8 mouse cellular contexts compared by ENCODE assay signal in genomic region chr14:33445962-33446361, GRCm38 (mm10). TPM values are rescaled to one million over a fixed set of nuclear protein-coding genes. Genes with fewer than 3 reads are reported as not detected.
DNase-seq lines count a peak whose midpoint lies in the region; ATAC-seq and TF ChIP-seq lines count a peak whose summit lies in the region.

No protein-coding gene starts in this region.

- H3K4me1 ChIP-seq in heart, embryonic 16.5 days (ENCODE audit: control insufficient read depth, insufficient read depth, low read length), result peaks cover 14% of the 10 kb centered on the region
- H3K4me1 ChIP-seq in bone marrow macrophage, adult 2 months (ENCODE audit: control insufficient read depth, insufficient read depth, low read length), result peaks cover 6% of the 10 kb centered on the region
- H3K4me1 ChIP-seq in hindbrain, embryonic 13.5 days (replicated peaks), result peaks cover 20% of the 10 kb centered on the region
- peaks cover 19% of the 10 kb centered on the region for H3K4me1 ChIP-seq in midbrain, embryonic 12.5 days

- H3K27ac ChIP-seq in heart, embryonic 16.5 days (ENCODE audit: low read length), result peak overlapping the region; percentile 92
- no peak overlapping the region for H3K27ac ChIP-seq in bone marrow macrophage, adult 2 months (ENCODE audit: insufficient read depth, low read depth, low read length)
- H3K27ac ChIP-seq in hindbrain, embryonic 13.5 days, result peak overlapping the region; percentile 96; the same call in 1 of the 2 replicates
- no peak overlapping the region; the same call in 1 of the 2 replicates for H3K27ac ChIP-seq in midbrain, embryonic 12.5 days (replicated peaks)

- H3K4me3 ChIP-seq in heart, embryonic 16.5 days (ENCODE audit: low read length), result peak overlapping the region; percentile 74
- H3K4me3 ChIP-seq in bone marrow macrophage, adult 2 months (ENCODE audit: insufficient read depth, low read length), result peak overlapping the region; percentile 79
- H3K4me3 ChIP-seq in hindbrain, embryonic 13.5 days, result peak overlapping the region; percentile 84
- H3K4me3 ChIP-seq in midbrain, embryonic 12.5 days, result peak overlapping the region; percentile 91

- peak overlapping the region; percentile 77 for H3K4me2 ChIP-seq in heart, embryonic 16.5 days (ENCODE audit: low read depth, low read length)
- H3K4me2 ChIP-seq in hindbrain, embryonic 13.5 days, result peak overlapping the region; percentile 68
- peak overlapping the region; percentile 64 for H3K4me2 ChIP-seq in midbrain, embryonic 12.5 days (replicated peaks)

- H3K9me3 ChIP-seq in heart, embryonic 16.5 days (replicated peaks; ENCODE audit: control insufficient read depth, low read length), result no peaks in the 10 kb centered on the region
- no peaks in the 10 kb centered on the region for H3K9me3 ChIP-seq in hindbrain, embryonic 13.5 days
- H3K9me3 ChIP-seq in midbrain, embryonic 12.5 days, result no peaks in the 10 kb centered on the region

- TF ChIP-seq CTCF in bone marrow macrophage, adult 2 months (IDR thresholded peaks at IDR 0.05; ENCODE audit: low read depth, low read length), result no peak

- 42% methylated on average over 3 of the region's 3 CpGs for WGBS in heart, embryonic 16.5 days
- 43% methylated on average over 3 of the region's 3 CpGs for WGBS in hindbrain, embryonic 13.5 days
- WGBS in midbrain, embryonic 12.5 days, result 43% methylated on average over 3 of the region's 3 CpGs

- no peak for ATAC-seq in heart, embryonic 16.5 days (replicated peaks; ENCODE audit: extremely low read depth, insufficient read depth, low FRiP score)
- no peak for ATAC-seq in hindbrain, embryonic 13.5 days (ENCODE audit: low FRiP score)
- no peak for ATAC-seq in midbrain, embryonic 12.5 days (ENCODE audit: low FRiP score, low read depth)

- no peaks in the 10 kb centered on the region for H3K36me3 ChIP-seq in heart, embryonic 16.5 days (ENCODE audit: control insufficient read depth, insufficient read depth)
- no peaks in the 10 kb centered on the region for H3K36me3 ChIP-seq in hindbrain, embryonic 13.5 days
- no peaks in the 10 kb centered on the region for H3K36me3 ChIP-seq in midbrain, embryonic 12.5 days

- no peak for DNase-seq in heart, adult 9 months (ENCODE audit: low spot score in 2 of 2)
- no peak for DNase-seq in layer of hippocampus, postnatal 10 days (ENCODE audit: low spot score in 2 of 2)
- DNase-seq in layer of hippocampus, adult 9-10 months (ENCODE audit: low spot score), result no peak
- DNase-seq in left cerebral cortex, adult 18-20 months (ENCODE audit: low spot score in 2 of 2), result no peak

- H3K9ac ChIP-seq in heart, embryonic 16.5 days (ENCODE audit: low read length), result peak overlapping the region; percentile 86
- peak overlapping the region; percentile 94 for H3K9ac ChIP-seq in hindbrain, embryonic 13.5 days
- H3K9ac ChIP-seq in midbrain, embryonic 12.5 days (replicated peaks), result peak overlapping the region; percentile 88

- TF ChIP-seq POLR2A in bone marrow macrophage, adult 2 months (IDR thresholded peaks at IDR 0.05; ENCODE audit: borderline replicate concordance, low read depth, low read length), result no peak

- no peaks in the 10 kb centered on the region for H3K27me3 ChIP-seq in heart, embryonic 16.5 days (ENCODE audit: control insufficient read depth, insufficient read depth, low read length)
- H3K27me3 ChIP-seq in hindbrain, embryonic 13.5 days, result peaks cover 28% of the 10 kb centered on the region
- H3K27me3 ChIP-seq in midbrain, embryonic 12.5 days, result peaks cover 29% of the 10 kb centered on the region

RNA-seq across cellular contexts. Expression of gene Mapk8, which starts 1.0 kb away (rescaled TPM):
- polyA plus RNA-seq in heart, embryonic 16.5 days (2015; fragmentation: Nextera tagmentation; extraction: Ambion mirVana), result 11.8 and 13.4 TPM in 2 replicates
- 13.9 and 15.7 TPM in 2 replicates for polyA plus RNA-seq in bone marrow macrophage, adult 2 months (2012; ENCODE audit: insufficient read depth, insufficient read length, missing spikeins)
- polyA plus RNA-seq in hindbrain, embryonic 13.5 days (2015; fragmentation: Nextera tagmentation; extraction: Ambion mirVana), result 41.4 and 45.0 TPM in 2 replicates
- polyA plus RNA-seq in midbrain, embryonic 12.5 days (2016; fragmentation: Nextera tagmentation; extraction: Ambion mirVana), result 25.9 and 30.0 TPM in 2 replicates
- 100 to 1,000 TPM; 136 to 150 TPM for total RNA-seq in layer of hippocampus, postnatal 10 days (2021)
- total RNA-seq in left cerebral cortex, adult 18-20 months (2021), result 100 to 1,000 TPM; 104 to 107 TPM

RNA-seq across cellular contexts. Expression of gene Frmpd2, which starts 25.5 kb away (rescaled TPM):
- polyA plus RNA-seq in heart, embryonic 16.5 days (2015; fragmentation: Nextera tagmentation; extraction: Ambion mirVana), result 0.05 and 0.24 TPM in 2 replicates
- not detected in 2 replicates for polyA plus RNA-seq in bone marrow macrophage, adult 2 months (2012; ENCODE audit: insufficient read depth, insufficient read length, missing spikeins)
- polyA plus RNA-seq in hindbrain, embryonic 13.5 days (2015; fragmentation: Nextera tagmentation; extraction: Ambion mirVana), result not detected in 2 replicates
- polyA plus RNA-seq in midbrain, embryonic 12.5 days (2016; fragmentation: Nextera tagmentation; extraction: Ambion mirVana), result 0.13 TPM in 1 of 2 replicates, not detected in the other
- total RNA-seq in layer of hippocampus, postnatal 10 days (2021), result 1 to 10 TPM; 2.5 to 2.8 TPM
- total RNA-seq in left cerebral cortex, adult 18-20 months (2021), result under 1 TPM; 0.60 to 0.70 TPM

Comparison
In these comparisons a context has a peak if more than half of its experiments do, and no peak if none do; other contexts are left out.
1. H3K27ac ChIP-seq: peak in heart, embryonic 16.5 days (single experiment) and hindbrain, embryonic 13.5 days (single experiment); none in bone marrow macrophage, adult 2 months (single experiment) and midbrain, embryonic 12.5 days (single experiment).
2. Peak in every context shown above with its lines, with median percentiles within 50 percentile points of each other: H3K4me2 ChIP-seq, H3K4me3 ChIP-seq and H3K9ac ChIP-seq.